Mouse (Mus musculus) kidney, embryonic 15.5 days (tissue): ENCODE results near the gene Mettl5. TPM values are rescaled to one million over a fixed set of nuclear protein-coding genes. Genes with fewer than 3 reads are reported as not detected.
"Not testable (repeated sequence)": the region's sequence is repeated elsewhere in the genome, so short reads cannot be mapped to it uniquely, and the experiment has no call there.

Experiments used
- ATAC-seq: fragments of 200-750 bp; cut with Nextera tagmentation; replicated peaks from 2 replicates; pipeline ENCODE4 v1.8.0; 2017; ENCODE audit warnings: moderate TSS enrichment; ENCODE audit not compliant: low FRiP score
- H3K27ac ChIP-seq: fragments of 300-500 bp; sonication (generic); 2 replicates; pipeline ENCODE4 v1.5.1; 2015; ENCODE audit warnings: mild to moderate bottlenecking, inconsistent platforms
- H3K27me3 ChIP-seq: fragments of 300-500 bp; sonication (generic); 2 replicates; pipeline ENCODE4 v1.6.1; 2015; ENCODE audit warnings: inconsistent platforms
- H3K36me3 ChIP-seq: fragments of 300-500 bp; sonication (generic); 2 replicates; pipeline ENCODE4 v1.6.1; 2015; ENCODE audit warnings: inconsistent platforms
- H3K4me1 ChIP-seq: fragments of 300-500 bp; sonication (generic); 2 replicates; pipeline ENCODE4 v1.6.1; 2015; ENCODE audit warnings: inconsistent platforms
- H3K4me2 ChIP-seq: fragments of 300-500 bp; sonication (generic); 2 replicates; pipeline ENCODE4 v1.6.1; 2015; ENCODE audit warnings: moderate library complexity, mild to moderate bottlenecking, inconsistent platforms
- H3K4me3 ChIP-seq: fragments of 300-500 bp; sonication (generic); replicated peaks from 2 replicates; pipeline ENCODE4 v1.5.1; 2015; ENCODE audit warnings: mild to moderate bottlenecking, inconsistent platforms
- H3K9ac ChIP-seq: fragments of 300-500 bp; sonication (generic); 2 replicates; pipeline ENCODE4 v1.6.1; 2015; ENCODE audit warnings: mild to moderate bottlenecking, inconsistent platforms
- H3K9me3 ChIP-seq: fragments of 300-500 bp; sonication (generic); replicated peaks from 2 replicates; pipeline ENCODE4 v1.6.1; 2016; ENCODE audit warnings: inconsistent platforms
- WGBS: fragments of 180-500 bp; shearing (Covaris S2); methylation state at CpG from one replicate; pipeline ENCODE4 v1.1.7; 2015; ENCODE audit warnings: mixed read lengths; 5-methylcytosine and 5-hydroxymethylcytosine counted together
- polyA plus RNA-seq: library from polyadenylated mRNA; unstranded; fragments of >200 nt; fragmentation: Nextera tagmentation; extraction: Ambion mirVana; gene quantifications from 2 replicates; pipeline ENCODE4 v1.2.1, GENCODE M21; 2015

The Mettl5 gene
- 42.9 and 43.4 TPM in 2 replicates for polyA plus RNA-seq

DNA sequence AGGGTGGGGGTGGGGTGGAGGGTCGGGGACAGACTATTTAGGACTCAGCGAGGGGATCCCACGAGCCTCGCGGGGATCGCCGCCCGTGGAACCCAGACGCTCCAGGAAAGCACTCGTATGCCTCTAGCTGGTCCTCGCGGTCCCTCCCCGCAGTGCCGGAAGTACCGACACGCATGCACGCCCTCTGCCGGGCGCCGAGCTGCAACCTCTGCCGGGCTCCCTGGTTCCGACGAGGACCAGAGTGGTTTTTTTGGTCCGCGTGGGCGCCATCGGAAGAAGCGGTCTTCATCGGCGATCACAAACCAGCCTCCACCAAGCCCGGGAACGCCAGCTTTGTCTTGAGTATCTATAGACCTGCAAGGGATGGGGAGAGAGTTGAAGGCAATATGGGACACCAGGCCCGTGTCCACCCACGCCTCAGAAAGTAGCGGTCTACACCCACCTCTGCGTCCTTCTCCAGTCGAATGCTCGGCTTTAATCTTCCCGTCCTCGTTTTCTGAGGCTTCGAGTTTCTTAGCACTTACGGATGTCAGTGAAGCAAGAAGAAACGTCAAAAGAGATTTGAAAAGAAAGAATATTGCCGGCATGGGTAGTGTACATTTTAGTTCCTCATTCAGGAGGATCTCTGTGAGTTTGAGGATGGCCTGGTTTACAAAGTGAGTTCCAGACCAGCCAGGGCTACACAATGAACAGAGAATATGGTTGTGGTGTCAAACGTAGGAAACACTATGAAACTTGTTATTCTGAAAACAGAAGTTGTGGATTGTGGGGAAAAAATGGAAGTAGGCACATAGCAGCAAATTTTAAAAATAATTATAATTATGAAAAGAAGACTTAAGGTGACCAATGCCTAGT lies at the start of gene Mettl5:
Gene Mettl5, minus strand, starts transcription at position 165 of the 855 bp plus-strand sequence.
- Histone ChIP-seq H3K9me3 (no peaks in the 10 kb centered on the region), H3K4me3 (peak within 1 kb of the TSS; percentile 63), H3K4me2 (peak within 1 kb of the TSS; percentile 78), H3K9ac (peak within 1 kb of the TSS; percentile 67), H3K27ac (peak within 1 kb of the TSS; percentile 75), H3K36me3 (0 out of 2 replicates have a peak, but pooled peaks cover 2% of the 10 kb centered on the region), H3K27me3 (no peaks in the 10 kb centered on the region), H3K4me1 (0 out of 2 replicates have a peak, but pooled peaks cover 6% of the 10 kb centered on the region)
- 2% methylated on average over 45 of the region's 45 CpGs for WGBS
- ATAC-seq = peak; percentile 98

DNA sequence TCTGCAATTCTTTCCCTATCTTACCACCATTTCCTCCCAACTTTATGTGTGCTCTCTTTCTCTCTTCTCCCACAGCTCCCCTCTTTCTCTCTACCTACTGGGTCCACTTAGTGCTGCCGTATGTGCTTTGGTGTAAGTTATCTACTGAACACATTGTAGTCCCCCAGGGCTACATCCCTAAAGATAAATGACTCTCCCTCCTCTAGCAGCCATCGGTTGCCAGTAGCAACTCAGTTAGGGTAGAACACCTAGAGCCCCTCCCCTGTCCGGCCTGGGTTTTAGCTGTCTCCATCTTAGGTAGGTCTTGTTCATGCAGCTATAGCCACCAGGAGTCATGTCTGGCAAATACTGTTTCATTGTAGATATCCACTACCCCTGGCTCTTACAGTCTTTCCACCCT lies 39.5 kb upstream of the Mettl5 start:
- peaks cover 53% of the 10 kb centered on the region for H3K36me3 ChIP-seq
- H3K27ac ChIP-seq = no peak overlapping the region
- H3K4me1 ChIP-seq = no peaks in the 10 kb centered on the region
- ATAC-seq = no peak
- no peaks in the 10 kb centered on the region for H3K27me3 ChIP-seq
- H3K4me2 ChIP-seq = no peak overlapping the region
- no peaks in the 10 kb centered on the region for H3K9me3 ChIP-seq
- WGBS = 94% methylated on average over 3 of the region's 3 CpGs
- no peak overlapping the region for H3K4me3 ChIP-seq
- no peak overlapping the region for H3K9ac ChIP-seq

DNA sequence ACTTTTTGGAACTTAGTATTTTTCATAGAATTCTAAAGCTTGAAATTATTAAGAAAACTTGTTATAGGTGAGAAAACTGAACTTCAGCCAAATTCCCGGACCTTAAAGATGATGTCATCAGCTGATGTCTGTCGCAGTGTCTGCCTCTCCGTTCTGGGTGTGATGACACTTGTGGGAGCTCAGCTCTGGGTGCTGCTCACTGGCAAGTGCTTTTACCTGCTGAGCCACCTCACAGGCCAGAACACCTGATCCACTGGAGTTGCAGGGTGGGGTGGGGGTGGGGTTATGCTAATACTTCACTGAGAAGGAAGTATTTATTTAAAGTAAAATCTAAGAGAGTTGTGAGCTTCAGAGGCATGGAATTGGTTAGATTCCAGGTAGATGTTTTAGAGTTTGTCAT lies 31.9 kb upstream of the Mettl5 start:
- no peak for ATAC-seq
- H3K36me3 ChIP-seq = peaks cover 50% of the 10 kb centered on the region
- H3K27ac ChIP-seq = no peak overlapping the region
- H3K4me1 ChIP-seq = no peaks in the 10 kb centered on the region
- H3K9me3 ChIP-seq = no peaks in the 10 kb centered on the region
- 92% methylated on average over 3 of the region's 3 CpGs for WGBS
- H3K4me2 ChIP-seq = no peak overlapping the region
- H3K4me3 ChIP-seq = no peak overlapping the region
- H3K9ac ChIP-seq = no peak overlapping the region
- no peaks in the 10 kb centered on the region for H3K27me3 ChIP-seq

DNA sequence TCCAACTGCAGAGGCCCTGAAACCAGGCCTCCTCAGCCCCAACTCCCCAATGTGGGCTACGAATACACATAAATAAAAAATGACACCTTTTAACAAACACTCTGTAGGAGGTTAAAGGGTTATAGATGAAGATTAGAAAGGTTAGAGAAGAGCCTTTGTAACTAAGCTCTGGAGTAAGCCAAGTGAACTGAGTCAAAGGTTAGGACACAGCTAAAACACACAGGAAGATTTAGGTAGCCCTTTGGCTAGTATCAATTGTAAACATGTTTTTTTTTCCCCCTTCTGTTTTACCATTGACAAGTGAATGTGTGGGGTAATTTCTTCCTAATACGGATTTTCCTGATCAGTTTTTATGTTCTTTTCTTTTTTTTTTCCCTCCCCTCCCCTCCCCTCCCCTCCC lies 27.4 kb upstream of the Mettl5 start:
- Histone ChIP-seq H3K27ac (no peak overlapping the region), H3K4me1 (no peaks in the 10 kb centered on the region), H3K4me2 (no peak overlapping the region), H3K4me3 (no peak overlapping the region), H3K36me3 (peaks cover 28% of the 10 kb centered on the region), H3K27me3 (no peaks in the 10 kb centered on the region), H3K9me3 (no peaks in the 10 kb centered on the region), H3K9ac (no peak overlapping the region)
- ATAC-seq = no peak
- WGBS = 53% methylated on average over 2 of the region's 2 CpGs

DNA sequence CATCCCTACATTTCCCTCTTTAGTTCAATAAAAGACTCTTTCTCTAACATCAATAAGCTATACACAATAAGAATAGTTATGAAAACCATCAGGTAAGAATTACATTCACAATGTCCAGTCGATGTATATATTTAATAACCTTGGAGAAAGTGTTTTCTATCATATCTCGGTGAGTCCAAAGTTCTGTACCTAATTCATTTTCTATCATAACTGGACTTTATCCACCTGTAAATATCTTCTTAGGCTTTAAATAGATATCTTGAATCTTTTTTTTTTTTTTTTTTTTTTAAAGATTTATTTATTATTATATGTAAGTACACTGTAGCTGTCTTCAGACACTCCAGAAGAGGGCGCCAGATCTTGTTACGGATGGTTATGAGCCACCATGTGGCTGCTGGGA lies 22.0 kb upstream of the Mettl5 start:
- not testable (repeated sequence) for H3K4me2 ChIP-seq, H3K9me3 ChIP-seq, ATAC-seq, H3K27ac ChIP-seq, H3K4me1 ChIP-seq, H3K36me3 ChIP-seq, H3K27me3 ChIP-seq, H3K4me3 ChIP-seq, H3K9ac ChIP-seq
- 87% methylated on average over 4 of the region's 4 CpGs for WGBS

DNA sequence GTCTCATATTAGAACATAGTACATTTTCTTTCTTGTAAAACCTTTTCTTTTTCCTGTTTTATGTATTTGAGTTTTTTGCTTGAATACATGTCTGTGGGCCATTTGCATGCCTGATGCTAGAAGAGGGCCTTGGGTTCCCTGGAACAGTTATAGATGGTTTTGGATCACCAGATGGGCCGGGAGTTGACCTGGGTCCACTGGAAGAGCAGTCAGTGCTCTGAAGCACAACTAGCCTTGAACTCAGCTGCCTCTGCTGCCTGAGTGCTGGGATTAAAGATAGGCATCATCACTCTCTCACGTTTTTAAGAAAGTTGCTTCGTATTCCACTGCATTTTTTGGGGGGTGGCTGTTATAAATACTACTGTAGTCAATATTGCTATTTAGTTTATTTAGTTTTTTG lies 18.1 kb upstream of the Mettl5 start:
- WGBS = 95% methylated on average over 3 of the region's 3 CpGs
- H3K36me3 ChIP-seq = peaks cover 22% of the 10 kb centered on the region
- H3K27me3 ChIP-seq = no peaks in the 10 kb centered on the region
- H3K4me2 ChIP-seq = no peak overlapping the region
- no peak for ATAC-seq
- no peak overlapping the region for H3K4me3 ChIP-seq
- H3K4me1 ChIP-seq = peaks cover 9% of the 10 kb centered on the region
- no peak overlapping the region for H3K27ac ChIP-seq
- H3K9me3 ChIP-seq = no peaks in the 10 kb centered on the region
- H3K9ac ChIP-seq = no peak overlapping the region

DNA sequence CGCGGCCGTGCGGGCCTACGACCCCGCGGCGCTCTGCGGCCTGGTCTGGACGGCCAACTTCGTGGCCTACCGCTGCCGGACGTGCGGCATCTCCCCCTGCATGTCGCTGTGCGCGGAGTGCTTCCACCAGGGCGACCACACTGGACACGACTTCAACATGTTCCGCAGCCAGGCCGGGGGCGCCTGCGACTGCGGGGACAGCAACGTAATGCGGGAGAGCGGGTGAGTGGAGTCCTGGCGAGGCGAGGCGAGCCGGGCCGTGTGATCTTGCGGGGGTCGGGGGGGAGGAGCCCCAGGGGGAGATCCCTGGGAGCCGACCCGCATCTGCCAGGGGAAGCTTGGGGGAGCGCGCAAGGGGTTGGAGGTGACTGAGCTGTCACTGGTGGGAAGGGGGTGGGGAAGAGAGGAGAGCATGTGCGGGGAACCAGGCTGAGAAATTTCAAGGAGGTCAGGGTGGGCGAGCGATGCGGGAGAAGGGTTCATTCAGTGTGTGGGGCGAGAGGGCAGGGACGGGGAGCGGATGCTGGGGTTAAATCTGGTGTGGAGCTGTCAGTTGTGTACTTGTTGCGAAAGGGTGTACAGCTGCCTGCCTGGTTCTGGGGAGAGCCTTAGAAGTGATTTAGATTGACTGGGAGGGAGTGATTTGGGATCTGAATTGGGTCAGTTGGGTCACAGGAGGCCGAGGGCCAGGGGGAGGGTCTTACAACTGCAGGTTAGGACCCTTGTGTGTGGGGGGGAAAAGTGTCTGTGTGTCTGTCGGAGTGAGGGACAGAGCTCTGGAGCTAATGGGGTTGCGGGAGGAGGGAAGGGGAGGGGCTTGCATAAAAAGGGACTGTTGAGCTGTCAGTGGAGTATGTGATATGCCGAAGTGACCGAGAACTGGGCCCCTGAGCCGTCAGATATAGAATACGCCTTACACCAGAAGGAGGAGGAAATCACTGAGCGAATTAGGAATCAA lies 12.5 kb upstream of the Mettl5 start:
- no peaks in the 10 kb centered on the region for H3K9me3 ChIP-seq
- H3K4me1 ChIP-seq = peaks cover 15% of the 10 kb centered on the region
- WGBS = under 1% methylated on average over 52 of the region's 55 CpGs
- H3K9ac ChIP-seq = peak overlapping the region; percentile 100
- H3K4me3 ChIP-seq = peak overlapping the region; percentile 100
- H3K4me2 ChIP-seq = peak overlapping the region; percentile 92
- peaks cover 15% of the 10 kb centered on the region for H3K36me3 ChIP-seq
- peak; percentile 69 for ATAC-seq
- peak overlapping the region; percentile 94 for H3K27ac ChIP-seq
- H3K27me3 ChIP-seq = no peaks in the 10 kb centered on the region

DNA sequence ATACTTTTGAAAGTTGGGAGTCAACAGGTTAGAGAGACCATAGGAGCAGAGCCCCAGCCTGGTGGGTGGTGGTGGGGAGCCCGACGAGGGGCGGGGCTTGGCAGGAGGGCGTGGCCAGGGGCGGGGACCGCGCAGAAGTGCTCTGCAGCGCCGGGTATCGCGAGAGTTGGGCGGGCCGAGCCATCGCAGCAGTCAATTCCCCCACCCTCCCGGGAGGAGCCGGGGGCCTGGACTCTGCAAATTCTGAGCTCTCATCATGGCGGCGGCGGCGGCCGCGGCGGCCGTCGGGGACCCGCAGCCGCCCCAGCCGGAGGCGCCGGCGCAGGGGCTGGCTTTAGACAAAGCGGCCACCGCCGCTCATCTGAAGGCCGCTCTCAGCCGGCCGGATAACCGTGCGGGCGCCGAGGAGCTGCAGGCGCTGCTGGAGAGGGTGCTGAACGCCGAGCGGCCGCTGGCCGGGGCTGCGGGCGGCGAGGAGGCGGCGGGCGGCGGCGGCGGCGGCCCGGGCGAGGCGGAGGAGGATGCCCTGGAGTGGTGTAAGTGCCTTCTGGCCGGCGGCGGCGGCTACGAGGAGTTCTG lies 11.7 kb upstream of the Mettl5 start, which contains the start of gene Ubr3:
Gene Ubr3, plus strand, starts transcription at position 208 of the 579 bp plus-strand sequence.
- WGBS = under 1% methylated on average over 62 of the region's 65 CpGs
- Histone ChIP-seq H3K4me2 (peak within 1 kb of the TSS; percentile 92), H3K4me1 (peaks cover 15% of the 10 kb centered on the region), H3K4me3 (peak within 1 kb of the TSS; percentile 100), H3K9me3 (no peaks in the 10 kb centered on the region), H3K27ac (peak within 1 kb of the TSS; percentile 94), H3K27me3 (no peaks in the 10 kb centered on the region), H3K36me3 (peaks cover 15% of the 10 kb centered on the region), H3K9ac (peak within 1 kb of the TSS; percentile 100)
- peak; percentile 99 for ATAC-seq

DNA sequence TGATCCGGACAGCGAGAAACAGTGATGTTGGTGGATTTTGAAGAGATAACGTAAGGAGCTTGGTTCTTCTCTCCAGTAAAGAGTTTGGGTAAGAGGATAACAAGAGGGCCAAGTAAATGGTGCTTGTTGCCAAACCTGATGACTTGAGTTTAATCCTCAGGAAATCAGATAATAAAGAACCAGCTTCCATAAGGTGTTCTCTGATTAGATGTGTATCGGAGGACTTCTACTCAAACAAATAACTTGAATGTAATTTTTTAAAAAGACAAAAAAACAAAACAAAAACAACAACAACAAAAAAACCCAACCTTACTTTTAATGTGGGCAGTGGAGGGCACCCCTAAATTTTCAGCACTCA lies 10.8 kb upstream of the Mettl5 start:
- WGBS = 92% methylated on average over 4 of the region's 4 CpGs
- no peak overlapping the region for H3K9ac ChIP-seq
- H3K4me2 ChIP-seq = no peak overlapping the region
- peaks cover 15% of the 10 kb centered on the region for H3K4me1 ChIP-seq
- no peaks in the 10 kb centered on the region for H3K27me3 ChIP-seq
- H3K9me3 ChIP-seq = no peaks in the 10 kb centered on the region
- H3K36me3 ChIP-seq = peaks cover 9% of the 10 kb centered on the region
- H3K4me3 ChIP-seq = no peak overlapping the region
- no peak for ATAC-seq
- H3K27ac ChIP-seq = no peak overlapping the region

DNA sequence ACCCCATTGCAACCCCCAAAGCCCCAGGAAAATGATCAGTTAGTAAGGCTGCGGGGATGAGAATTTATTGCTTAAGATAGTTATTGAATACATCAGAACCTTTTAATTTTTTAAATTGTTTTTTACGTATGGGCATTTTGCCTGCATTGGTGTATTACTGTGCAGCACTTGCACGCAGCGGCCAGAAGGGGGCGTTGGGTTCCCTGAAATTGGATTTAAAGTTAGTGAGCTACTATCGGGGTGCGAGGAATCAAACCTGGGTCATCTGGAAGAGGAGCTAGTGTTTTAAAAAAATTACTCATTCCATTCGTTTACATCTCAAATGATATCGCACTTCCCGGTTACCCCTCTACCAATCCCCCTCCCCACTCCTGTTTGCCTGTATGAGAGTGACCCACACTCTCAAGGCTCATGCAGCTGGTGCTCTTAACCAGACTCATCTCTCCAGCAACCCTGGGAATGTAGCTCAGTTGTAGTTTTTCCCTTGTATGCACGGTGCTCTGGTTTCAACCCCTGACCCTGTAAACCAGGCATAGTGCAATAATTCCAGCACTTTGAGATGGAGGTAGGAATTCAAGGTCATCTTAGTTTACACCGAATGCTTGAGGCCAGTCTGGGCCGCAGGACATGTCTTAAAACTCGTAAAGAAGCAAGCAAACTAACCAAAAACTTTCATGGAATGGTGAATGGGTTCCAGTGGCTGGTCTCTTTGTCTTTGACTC lies 10.2 kb upstream of the Mettl5 start:
- Histone ChIP-seq H3K9me3 (no peaks in the 10 kb centered on the region), H3K9ac (no peak overlapping the region), H3K27ac (no peak overlapping the region), H3K4me3 (no peak overlapping the region), H3K4me1 (peaks cover 15% of the 10 kb centered on the region), H3K4me2 (no peak overlapping the region), H3K36me3 (peaks cover 5% of the 10 kb centered on the region; the same call in 1 of the 2 replicates), H3K27me3 (no peaks in the 10 kb centered on the region)
- ATAC-seq = no peak
- 61% methylated on average over 14 of the region's 14 CpGs for WGBS

DNA sequence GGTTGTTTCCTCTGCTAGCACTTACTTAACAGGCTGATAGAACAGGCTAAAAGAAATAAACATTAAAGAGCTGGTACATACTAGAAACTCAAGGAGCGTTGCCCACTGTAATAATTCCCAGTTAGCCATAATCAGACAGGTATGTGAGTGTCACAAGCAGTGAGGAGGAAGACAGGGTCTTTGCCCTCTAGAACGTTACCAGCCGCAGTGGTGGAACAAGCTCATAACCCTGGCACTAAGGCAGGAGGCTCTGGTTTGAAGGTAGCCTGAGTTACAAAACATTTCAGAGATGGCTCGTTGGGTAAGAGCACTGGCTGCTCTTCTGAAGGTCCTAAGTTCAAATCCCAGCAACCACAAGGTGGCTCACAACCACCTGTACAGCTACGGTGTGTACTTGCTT lies 8.5 kb upstream of the Mettl5 start:
- H3K4me2 ChIP-seq = no peak overlapping the region
- no peaks in the 10 kb centered on the region for H3K9me3 ChIP-seq
- H3K27ac ChIP-seq = no peak overlapping the region
- no peak for ATAC-seq
- H3K4me1 ChIP-seq = peaks cover 9% of the 10 kb centered on the region
- 86% methylated on average over 5 of the region's 5 CpGs for WGBS
- H3K36me3 ChIP-seq = no peaks in the 10 kb centered on the region
- no peaks in the 10 kb centered on the region for H3K27me3 ChIP-seq
- no peak overlapping the region for H3K9ac ChIP-seq
- H3K4me3 ChIP-seq = no peak overlapping the region
